Mouse (Mus musculus): ENCODE measurements around the gene Proser1. TPM values are rescaled to one million over a fixed set of nuclear protein-coding genes. Genes with fewer than 3 reads are reported as not detected.

The Proser1 gene
- 6.2 and 6.3 TPM in 2 replicates for polyA plus RNA-seq (2015; fragmentation: Nextera tagmentation; extraction: Ambion mirVana)

GRCm38 (mm10) chr3:53463046-53463764 is at the start of gene Proser1, which contains the start of gene Nhlrc3:
Proser1 (plus strand) TSS chr3:53463666.
Nhlrc3 (minus strand) TSS chr3:53463332.

GRCm38 (mm10) chr3:53488353-53488752 is 24.9 kb downstream of the Proser1 start, which contains the start of gene Stoml3:
Stoml3 (plus strand) TSS chr3:53488653.

Other genes starting within 250 kb of the Proser1 start
- gene Nhlrc3, start 334 bp upstream of the Proser1 start, polyA plus RNA-seq (2015; fragmentation: Nextera tagmentation; extraction: Ambion mirVana): 7.5 and 8.1 TPM in 2 replicates
- 0.11 and 0.17 TPM in 2 replicates for gene Stoml3, start 25.0 kb downstream of the Proser1 start, polyA plus RNA-seq (2015; fragmentation: Nextera tagmentation; extraction: Ambion mirVana)
- 12.8 and 13.6 TPM in 2 replicates for gene Frem2, start 193.7 kb downstream of the Proser1 start, polyA plus RNA-seq (2015; fragmentation: Nextera tagmentation; extraction: Ambion mirVana)